Mouse (Mus musculus): ENCODE data around the gene Hk2.

Gene Hk2

DNA sequence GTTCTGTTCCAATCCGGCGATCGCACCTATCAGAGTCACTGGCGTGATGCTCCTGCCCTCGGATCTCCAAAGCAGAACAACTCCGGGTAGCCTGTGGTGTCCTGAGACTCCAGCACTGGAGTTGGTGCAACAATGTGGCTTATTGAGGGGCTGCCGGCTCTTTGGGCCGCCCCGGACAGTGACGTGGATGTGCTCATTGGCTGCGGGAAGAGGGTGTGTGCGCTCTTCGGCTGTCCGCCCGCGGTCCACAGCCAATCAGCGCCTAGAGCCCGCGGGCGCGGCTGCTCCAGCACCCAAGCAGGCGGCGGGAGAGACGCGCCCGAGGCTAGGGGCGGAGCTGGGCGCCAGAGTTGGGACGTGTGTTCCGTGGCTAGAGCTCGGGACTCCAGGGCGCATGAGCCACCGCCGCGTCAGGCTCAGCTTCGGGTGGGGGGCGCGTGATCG lies at the start of gene Hk2:
Hk2 (minus strand) TSS at position 134 of the 444 bp plus-strand sequence.
- peak; percentile 47 to 56 for DNase-seq

GRCm38 (mm10) chr6:82821758-82822253 lies 47.6 kb upstream of the Hk2 start:
- DNase-seq = no peak

GRCm38 (mm10) chr6:82820716-82821115 lies 46.5 kb upstream of the Hk2 start:
- DNase-seq = no peak

DNA sequence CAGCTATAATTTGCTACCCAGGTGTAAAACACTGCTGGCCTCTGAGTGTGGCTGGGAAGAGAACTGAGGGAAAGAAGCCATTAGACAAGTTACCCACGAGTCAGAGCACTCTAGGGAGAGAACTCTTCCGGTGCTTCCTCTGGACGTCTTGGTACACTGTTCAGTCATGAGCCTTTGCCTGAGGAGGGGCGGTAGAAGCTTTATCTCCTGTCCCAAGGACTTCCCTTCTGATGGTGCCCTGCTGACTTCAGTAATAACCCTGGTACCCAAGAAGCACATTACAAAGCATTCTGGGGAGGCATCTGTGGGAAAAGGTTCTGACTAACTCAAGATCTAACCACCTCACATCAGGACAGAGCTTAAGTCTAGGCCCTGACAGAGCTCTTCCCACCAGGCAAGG lies 40.6 kb upstream of the Hk2 start:
- no peak for DNase-seq

GRCm38 (mm10) chr6:82807984-82808700 lies 33.9 kb upstream of the Hk2 start:
- no peak for DNase-seq

GRCm38 (mm10) chr6:82806971-82807370 lies 32.7 kb upstream of the Hk2 start:
- DNase-seq = no peak

- no peak for DNase-seq
Observed at GRCm38 (mm10) chr6:82806503-82806902, 32.2 kb upstream of the Hk2 start.

- no peak for DNase-seq
Observed at GRCm38 (mm10) chr6:82805894-82806293, 31.6 kb upstream of the Hk2 start.

GRCm38 (mm10) chr6:82804984-82805383 lies 30.7 kb upstream of the Hk2 start:
- DNase-seq = no peak

GRCm38 (mm10) chr6:82798202-82798737 lies 24.0 kb upstream of the Hk2 start:
- DNase-seq = no peak

DNA sequence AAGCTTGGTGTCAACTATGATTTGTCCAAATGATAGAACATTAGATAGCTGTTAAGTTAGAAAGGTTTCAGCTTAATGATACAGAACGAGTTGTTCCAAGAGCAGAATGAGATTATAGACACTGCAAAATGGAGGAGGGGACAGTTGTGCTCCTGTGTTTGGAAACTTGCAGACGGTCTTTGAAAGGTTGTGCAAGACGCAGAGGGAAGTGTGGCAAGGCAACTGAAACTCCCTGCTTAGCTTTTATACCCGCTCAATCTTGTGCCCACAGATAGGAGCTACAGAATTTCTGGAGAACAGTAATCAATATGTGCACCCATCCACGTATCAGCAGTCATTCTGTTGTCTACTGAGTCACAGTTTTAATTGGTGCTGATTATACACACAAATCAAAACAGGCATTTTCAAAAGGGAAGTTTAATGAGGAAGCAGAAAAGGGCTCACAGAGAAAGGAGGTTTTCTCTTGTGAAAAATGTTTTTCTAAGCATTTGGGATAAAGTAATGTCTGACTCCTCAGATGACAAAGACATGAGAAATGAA lies 23.1 kb upstream of the Hk2 start:
- DNase-seq = no peak

GRCm38 (mm10) chr6:82790864-82791263 lies 16.6 kb upstream of the Hk2 start:
- no peak for DNase-seq

GRCm38 (mm10) chr6:82783906-82784305 lies 9.7 kb upstream of the Hk2 start:
- no peak for DNase-seq

- DNase-seq = no peak
Observed at GRCm38 (mm10) chr6:82780802-82781393, 6.6 kb upstream of the Hk2 start.

DNA sequence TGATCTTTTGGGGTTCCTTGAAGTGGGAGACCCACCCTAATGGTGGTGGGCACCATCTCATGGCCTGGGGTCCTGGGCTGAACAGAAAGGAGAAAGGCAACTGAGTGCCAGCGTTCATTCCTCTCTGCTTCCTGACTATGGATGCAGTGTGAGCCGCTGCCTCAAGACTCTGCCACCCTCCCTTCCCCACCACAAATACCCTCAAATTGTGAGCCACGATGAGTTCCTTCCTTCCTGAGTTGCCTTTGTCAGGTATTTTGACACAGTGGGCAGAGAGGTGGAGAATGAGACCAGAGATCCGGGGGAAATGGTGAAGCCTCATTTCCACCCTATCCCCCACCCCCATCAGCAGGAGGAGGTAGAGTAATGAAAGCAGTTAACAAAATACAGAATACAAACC lies 6.1 kb upstream of the Hk2 start:
- no peak for DNase-seq

DNA sequence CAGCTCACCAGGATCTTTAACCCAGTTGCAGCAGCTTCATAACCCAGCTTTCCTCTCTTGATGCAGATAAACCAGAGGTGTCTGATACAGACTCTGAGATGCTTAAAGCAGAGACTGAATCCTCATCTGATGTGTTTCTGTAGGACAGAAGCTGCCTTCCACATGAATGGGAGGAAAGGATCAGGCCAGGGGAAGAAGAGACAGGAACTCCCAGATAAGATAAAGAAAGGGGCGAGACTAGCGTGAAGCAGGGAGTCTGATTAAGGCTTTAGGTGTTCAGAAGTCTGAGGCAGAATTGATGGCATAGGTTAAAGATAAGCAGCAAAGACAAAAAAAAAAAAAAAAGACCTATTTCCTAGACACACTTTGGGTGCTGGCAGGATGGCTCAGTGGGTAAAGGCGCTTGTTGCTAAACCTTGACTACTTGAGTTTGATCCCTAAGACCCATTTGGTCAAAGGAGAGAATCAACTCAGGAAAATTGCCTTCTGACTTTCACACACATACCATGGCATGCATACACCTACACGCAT lies 2.9 kb upstream of the Hk2 start:
- DNase-seq = no peak

DNA sequence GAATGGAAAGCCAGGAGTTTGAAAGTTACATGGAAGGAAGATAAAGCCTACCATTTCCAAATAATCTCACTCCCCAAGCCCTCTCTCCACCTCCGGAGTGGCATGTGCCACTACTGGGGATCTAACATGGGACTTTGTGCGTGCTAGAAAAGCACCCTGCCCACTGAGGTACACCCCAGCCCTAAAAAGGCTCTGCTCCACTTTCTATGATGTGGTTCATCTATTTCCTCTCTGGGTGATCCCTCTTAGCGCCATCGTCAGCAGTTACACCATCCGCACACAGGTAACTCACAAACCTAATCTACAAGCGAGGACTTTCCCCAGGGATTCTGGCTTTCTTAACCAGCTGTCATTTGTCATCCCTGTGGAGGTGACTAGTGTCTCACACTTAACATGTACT lies 1.1 kb upstream of the Hk2 start:
- no peak for DNase-seq

DNA sequence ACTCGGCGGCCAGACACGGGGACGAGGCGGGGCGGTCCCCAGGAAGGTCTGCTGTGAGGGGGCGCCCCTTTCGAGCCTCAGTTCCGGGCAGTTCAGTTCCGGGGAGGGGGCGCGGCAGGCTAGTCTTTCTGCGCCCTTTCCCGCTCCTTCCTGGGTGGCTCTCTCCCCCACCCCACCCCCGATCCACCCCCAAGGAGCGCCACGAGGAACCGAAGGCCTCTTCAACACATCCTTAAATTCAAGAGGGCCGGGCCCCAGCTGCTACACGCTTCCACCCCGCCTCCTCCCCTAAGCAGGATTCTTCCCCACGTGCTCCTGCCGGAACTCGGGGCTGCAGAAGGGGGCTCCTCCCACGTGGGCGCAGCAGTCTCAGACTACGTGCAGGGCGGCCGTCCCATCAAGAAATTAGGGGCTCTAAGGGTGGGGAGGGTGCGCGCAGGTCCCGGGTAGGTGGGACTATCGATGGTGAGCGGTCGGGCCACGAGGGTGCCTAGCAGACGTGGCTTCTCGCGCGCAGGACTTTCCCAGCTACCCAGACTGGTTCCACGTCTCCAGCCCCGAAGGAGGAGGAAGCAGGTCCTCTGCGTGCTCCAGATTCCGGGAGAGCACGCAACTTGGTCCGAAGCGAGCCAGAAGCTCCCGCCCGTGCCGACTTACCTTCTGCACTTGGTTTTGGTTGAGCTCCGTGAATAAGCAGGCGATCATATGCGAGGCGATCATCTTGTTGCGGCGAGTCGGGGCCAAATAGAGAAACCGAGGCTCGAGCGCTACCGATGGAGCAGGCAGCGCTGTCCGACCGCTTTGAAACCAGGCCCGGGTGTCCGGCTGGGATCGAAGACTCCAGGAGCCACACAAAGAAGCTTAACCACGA lies 758 bp downstream of the Hk2 start:
- DNase-seq = no peak

DNA sequence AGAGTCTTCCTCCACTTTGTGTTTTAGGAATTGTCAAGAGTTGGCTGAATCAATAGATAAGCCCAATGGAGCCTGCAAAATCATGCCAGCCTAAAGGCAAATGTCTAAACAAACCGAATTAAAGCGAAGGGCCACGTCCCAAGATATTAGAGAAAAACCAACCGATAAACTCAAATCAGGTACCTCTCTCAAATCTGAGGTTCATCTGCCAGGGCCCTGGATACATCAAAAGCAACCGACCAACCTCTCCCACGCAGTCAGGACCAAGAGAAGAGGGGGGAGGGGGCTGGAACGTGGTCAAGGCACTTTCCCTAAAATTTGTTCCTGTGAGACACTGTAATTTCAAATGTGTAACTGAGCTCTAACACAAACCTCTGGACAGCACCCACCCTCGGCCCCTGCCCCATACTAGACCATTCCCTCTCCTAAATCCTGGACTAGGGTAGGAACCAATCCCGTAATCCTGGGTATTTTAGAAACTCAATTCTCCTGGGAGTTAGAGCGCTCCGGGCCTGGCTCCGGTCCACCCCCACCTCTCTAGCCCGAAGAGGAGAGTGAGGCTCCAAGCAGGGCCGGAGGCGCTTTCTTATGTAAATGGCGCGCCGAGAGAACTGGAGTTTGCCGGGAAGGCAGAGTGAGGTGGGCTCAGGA lies 1.7 kb downstream of the Hk2 start:
- DNase-seq = no peak

DNA sequence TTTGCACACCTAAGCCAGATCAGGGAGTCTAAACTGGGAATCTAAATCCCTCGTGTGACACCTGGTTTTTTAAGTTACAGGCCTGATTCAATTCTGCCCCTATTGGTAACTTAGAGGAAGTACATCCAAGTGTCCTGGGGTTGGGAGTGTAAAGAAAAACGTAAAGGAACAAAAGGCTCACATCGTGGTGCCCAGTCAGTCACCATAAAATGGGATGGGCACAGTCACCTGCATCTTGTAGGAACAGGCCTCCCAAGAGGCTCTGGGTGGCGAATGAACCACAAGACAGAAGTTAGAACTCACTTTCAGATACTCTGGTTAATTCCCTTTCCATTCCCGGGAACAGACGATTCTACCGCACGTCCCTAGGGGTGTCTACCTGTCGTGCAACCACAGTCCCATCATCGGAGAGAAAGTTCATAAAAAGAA lies 2.3 kb downstream of the Hk2 start:
- no peak for DNase-seq

DNA sequence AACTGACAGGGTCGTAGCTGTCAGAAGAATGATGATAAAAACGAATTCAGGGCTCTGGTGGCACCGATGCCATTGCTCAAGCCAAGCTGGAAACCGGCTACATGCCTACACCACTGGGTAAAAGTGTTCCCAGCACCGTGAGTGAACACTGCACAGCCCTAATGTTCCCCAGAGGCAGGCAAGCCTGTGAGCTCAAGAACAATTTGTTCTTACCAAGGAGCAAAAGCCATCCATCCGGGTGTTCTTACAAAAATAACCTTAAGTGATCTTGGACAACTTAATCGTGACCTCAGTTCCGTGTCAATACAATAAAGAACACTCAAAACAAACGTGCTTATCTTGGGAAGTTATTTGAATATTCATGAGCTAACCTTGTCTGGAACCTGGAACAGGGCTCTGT lies 3.2 kb downstream of the Hk2 start:
- no peak for DNase-seq

GRCm38 (mm10) chr6:82770286-82770685 lies 4.0 kb downstream of the Hk2 start:
- no peak for DNase-seq
